Mouse (Mus musculus) olfactory bulb, adult 2 months (tissue): ENCODE results near the gene Fkbp15.

Experiments
- CTCF ChIP-seq: fragments of 200-500 bp; IDR thresholded peaks from 2 replicates; pipeline ENCODE4 v1.5.1; 2012; ENCODE audit warnings: low read depth, mild to moderate bottlenecking, low read length, moderate library complexity; ENCODE audit not compliant: insufficient read depth
- POLR2A ChIP-seq: fragments of 200-500 bp; IDR thresholded peaks from 2 replicates; pipeline ENCODE4 v1.6.1; 2012; ENCODE audit warnings: mild to moderate bottlenecking, low read depth, low read length, moderate library complexity; ENCODE audit not compliant: insufficient read depth

DNA sequence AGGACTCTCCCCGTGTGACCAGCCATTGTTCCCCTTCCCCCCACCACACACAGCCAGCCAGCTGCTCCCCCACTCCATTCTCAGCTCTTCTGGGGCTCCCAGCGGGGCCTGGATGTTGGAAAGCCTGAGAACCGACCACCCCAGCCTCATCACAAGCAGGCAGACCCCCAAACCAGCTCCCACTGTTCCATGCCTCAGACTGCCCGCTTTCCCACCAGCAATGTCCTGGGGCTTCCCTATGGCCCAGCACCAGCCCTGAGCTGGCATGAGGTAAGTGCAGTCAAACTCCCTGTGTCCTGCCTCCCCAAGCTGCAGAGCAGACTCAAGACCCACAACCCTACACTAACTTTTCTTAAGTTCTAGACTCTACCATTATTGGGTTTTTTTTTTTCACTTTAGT lies 45.8 kb upstream of the Fkbp15 start:
- TF ChIP-seq POLR2A (no peak), CTCF (no peak)
